Mouse (Mus musculus) mouse embryonic stem cell (cell line): Measurements from ENCODE around the gene Gif.

Experiments
- in situ Hi-C, 2 experiments: fragments of 300-500 bp; cut with MboI; formaldehyde crosslinking; loops; 1 replicate in 1 of 2; 3 replicates in 1 of 2; pipeline ENCODE4 v1.14.3; 2019 to 2020; ENCODE audit warnings: low sequenced_read_pairs in 2 of 2, low pct_unique_long_range_greater_than_20kb in 1 of 2, mixed read lengths in 1 of 2; ENCODE audit not compliant: unreplicated experiment in 1 of 2

Gene Gif

DNA sequence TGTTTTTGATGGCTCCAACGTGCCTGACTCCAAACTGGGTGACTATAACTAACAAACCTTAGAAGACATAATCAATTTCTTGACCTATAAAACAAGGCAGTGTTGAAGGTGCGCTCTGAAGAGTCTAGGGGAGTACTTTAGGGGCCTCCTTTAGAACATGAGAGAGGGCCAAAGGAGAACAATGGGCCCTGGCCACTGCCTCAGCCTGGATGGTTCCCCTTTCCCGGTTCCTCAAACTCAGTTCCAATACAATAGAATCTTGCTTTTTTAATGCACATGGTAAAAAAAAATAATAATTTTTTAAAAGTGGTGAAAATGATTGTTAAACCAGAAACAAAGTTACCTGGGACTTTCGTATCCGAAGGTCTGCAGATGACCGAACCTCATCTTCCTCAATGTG is 40.5 kb downstream of the Gif start:
- in situ Hi-C loops: no loop called here

DNA sequence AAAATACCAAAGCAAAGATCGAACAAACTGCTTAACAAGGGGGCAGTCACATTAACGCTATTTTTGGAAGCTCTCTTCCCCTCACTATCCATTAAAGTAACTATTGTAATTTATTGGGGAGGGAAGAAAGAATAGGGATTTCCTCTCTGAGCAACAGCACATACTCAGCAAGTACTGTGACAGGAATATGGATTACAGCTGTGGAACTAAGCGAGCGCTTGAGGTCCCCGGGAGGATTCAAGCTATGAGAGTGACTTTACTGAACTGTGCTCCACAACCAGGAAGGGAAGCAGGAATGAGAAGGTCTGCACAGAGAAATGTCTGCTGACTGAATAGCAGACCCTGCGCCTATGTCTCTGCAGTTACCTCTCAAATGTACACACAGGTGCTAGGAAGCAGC is 41.5 kb downstream of the Gif start:
- in situ Hi-C loops: no loop called here

DNA sequence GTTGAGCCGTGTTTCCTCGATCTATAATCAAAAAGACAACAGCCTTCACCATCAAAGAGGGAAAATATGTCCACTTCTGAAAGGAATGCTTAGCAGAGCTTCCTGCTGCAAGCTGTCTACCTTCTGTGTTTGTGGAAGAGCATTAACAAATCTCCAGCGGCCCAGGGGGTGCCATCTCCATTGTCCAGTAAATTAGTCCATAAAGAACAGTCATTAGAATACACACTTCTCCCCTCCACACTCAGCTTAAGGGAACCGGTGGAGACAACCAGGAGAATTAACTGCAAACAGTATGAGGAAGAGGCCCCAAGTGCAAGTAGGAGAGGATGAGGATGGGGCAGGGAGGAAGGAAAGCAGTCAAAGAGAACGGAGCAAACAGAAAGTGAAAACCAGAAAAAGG is 44.5 kb downstream of the Gif start:
- in situ Hi-C loops: no loop called here

DNA sequence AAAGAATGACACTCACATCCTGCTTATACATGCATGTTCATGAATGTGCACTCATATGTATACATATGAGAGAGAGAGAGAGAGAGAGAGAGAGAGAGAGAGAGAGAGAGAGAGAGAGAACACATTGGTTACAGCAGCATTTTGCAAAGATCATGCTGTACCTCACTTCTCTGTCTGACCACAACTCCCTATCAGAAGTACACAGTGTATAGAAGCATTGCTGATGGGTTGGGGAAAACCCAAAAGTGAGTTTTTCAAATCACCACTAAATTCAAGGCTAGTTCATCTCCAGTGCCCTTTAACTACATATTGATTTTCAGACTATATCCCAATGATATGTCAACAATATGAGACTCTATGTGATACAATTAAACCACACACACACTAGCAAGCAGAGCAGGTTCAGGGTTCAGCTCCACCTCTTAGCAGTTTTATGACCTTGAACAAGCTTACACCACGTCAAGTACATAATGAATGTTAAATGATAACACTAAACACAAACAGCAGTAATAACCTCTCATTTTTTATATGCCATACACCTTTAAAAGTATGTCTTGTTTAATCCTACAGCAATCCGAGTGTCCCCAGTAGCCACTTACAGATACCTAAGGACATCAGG is 46.5 kb downstream of the Gif start:
- in situ Hi-C loops: no loop called here

DNA sequence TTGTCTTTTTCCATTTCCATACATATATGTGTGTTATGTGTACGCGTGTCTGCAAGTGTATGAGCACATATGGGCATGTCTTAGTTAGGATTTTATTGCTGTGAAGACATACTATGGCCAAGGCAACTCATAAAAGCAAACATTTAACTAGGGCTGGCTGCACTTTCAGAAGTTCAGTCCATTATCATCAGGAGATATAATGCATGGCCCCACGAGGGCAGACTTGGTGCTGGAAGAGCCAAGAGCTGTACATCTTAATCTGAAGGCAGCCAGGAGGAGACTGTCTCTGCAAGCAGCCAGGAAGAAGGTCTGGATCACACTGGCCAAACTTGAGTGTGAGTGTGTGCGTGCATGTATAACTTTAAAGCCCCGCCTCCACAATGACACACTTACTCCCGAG is 47.1 kb downstream of the Gif start:
- in situ Hi-C loops: no loop called here

DNA sequence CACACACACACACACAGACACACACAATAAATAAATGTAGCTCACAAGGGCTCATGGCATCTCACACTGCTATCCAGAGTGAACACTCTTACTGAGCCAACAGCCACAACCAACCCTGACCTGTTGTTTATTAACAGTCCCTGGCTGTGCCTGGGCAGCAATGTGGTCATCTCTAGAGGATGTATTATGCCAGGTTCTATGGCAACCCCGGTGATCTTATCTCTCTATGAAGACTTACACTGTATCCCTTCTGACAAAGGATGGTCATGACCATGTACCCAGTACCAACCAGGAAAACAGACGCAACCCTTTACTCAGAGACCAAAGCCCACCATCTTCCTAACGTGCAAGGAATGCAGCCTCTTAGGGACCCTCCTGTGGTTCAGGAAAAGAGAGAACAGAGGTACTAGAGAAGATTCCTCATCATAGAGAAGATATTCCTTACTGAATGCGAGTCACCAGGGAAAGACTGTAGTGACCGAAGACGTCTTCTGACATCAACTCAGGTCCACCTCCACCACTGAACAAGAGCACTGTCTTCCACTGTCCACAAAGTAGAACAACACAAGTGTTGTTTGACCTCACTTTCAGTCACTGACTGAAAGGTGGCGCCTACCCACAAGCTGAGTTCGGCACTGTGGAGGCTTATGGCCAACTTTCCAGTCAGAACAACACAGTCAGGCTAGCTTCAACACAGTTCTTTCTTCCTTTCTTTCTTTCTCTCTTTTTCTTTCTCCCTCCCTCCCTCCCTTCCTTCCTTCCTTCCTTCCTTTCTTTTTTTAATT is 53.4 kb downstream of the Gif start:
- in situ Hi-C loops: no loop called here

DNA sequence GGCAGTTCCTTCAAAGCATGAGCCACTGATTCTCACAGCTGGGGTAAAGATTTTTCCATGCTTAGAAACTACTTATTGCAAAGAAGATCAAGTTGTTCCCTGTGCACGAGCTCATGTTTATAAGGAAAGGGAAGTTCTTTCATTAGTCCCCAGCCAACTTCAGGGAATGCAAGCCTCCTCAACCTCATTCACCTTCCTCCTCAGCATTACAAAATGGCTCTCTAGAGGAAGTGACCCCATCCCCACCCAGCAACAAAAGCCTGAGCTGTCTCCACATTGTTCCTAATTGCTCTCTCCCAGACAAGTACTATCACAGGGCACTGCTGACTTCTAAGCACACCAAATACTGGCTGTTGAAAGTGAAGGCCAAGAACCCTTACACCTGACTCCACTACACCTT is 57.1 kb downstream of the Gif start:
- in situ Hi-C loops: no loop called here

DNA sequence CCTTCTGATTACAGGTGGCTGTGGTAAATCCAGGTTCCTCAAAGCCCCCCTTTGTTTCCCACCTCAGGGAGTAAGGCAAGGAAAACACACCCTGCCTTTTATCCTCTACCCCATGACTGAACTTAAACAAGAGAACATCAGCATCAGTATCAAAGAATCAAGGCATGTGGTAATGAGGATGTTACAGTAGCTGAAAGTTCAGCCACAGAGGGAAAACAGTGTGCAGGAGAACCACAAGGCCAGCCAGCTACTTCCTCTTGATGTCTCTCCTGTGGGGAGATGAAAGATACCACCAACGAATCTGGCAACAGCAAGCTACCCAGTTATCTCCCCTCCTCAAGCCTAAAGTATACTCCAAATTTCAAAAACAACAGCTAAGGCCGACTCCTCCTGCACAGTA is 59.9 kb downstream of the Gif start:
- in situ Hi-C loops: no loop called here

DNA sequence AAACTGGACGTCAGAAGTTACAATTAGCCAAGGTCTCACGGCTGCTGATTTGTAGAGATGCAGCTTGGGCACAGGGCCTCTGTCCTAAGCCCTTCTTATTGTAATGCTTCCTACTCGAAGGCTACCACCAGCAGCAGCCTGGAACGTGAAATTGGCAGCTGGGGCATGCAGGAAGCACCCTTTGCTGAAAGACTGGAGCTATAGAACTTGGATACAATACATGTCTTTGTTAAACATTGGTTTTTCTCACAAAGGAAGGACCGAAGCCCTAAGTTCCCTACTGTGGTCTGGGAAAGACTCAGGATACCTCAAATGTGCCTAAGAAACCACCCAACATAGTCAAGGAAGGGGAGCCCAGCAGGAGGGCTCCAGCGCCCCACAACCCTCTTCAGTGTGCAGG is 60.5 kb downstream of the Gif start:
- in situ Hi-C loops: no loop called here

DNA sequence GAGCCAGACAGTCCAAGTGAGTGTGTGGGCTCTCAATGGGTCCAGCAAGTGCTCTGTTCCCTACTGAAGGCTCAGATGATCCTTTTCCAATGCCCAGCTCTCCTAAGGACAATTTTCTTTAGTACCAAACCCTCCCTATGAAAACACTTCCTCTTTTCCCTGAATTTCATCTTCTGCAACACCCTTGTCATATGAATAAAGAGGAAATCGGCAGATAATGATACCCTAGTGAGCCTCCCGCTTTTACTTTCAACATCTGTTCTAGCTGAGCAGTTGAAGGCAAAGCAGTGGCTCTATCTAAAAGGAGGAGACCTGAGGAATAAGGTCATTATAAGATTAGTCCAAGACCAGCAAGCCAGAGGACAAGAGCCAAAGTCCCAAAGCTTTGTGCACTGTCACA is 61.1 kb downstream of the Gif start:
- in situ Hi-C loops: no loop called here

DNA sequence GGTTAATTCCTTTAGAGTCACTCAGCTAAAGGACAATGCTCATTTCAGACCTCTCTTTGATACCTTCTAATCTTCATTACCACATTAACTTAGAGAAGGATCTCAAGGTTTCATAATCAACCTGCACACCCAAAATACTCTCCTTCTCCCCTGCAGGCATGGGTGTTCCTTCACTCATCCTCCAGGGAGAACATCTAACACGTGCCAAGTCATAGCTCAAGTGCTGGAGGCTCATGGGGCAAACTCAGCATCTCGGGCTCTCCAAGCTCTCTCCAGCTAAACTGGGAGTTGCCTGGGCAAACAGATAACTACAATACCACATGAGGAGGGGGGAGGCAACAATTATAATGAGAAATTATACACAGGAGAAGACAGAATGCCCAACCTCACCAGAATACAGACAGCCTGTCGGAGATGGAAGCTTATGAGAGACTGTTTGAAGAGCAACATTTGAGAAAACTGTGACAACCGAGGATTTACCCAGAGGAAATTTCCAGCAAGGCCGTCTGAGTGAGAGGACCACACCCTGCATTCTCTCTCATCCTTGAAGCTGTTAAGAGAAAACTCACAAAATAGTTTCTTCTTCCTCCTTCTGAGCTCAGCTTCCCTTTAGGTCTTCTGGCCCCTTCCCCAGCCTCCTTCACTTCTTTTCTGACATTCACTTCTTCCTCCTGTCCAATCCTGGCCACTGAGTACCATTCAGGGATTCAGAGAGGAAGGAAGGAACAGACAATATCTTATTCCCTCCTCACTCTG is 62.8 kb downstream of the Gif start:
- in situ Hi-C loops: no loop called here

DNA sequence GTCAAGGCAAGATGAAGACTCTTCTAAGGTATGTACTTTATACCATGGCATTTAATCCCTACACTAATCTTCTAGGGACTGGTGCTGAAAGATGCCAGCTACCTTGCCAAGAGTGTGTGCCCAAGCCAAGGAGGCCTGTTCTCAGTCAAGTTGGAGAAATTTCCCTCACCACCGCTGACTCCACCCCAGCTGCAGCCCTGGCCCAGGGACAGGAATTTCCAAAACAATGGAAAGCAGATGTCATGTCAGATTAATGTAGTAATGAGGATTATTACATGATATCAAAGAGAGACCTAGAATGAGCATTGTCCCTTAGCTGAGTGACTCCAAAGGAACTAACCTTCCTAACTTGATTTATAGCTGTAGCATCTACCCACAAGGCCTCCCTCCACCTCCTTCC is 63.5 kb downstream of the Gif start:
- in situ Hi-C loops: no loop called here

DNA sequence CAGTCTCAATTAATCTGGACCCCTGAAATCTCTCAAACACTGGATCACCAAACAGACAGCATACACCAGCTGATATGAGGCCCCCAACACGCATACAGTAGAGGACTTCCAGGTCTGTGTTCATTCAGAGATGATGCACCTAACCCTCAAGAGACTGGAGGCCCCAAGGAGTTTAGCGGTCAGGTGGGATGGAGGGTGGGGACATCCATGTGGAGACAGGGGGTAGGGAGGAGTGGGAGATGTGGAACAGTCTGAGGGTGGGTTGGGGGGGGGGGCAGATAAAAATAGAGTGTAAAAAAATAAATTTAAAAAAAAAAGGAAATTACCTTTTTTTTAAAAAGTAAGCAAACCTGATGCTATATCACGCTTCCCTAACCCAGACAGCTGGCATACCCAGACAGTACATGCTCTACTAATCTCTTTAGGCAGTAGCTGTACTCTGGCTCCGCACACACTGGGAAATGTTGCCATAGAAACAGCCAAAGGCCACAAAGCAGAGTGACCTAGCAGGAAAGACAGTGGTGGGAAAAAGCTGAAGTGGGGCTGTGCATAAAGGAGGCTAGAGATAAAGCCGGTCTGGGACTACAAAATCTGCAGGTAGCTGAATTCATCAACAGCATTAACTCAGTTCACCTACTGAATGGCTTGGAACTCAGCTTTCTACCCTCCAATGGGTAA is 64.5 kb downstream of the Gif start:
- in situ Hi-C loops: no loop called here
